Mouse (Mus musculus): Measurements from ENCODE around the gene Slc25a42. TPM values are rescaled to one million over a fixed set of nuclear protein-coding genes. Genes with fewer than 3 reads are reported as not detected.

Gene Slc25a42
- total RNA-seq (2021), result 10 to 100 TPM; 39.3 to 41.8 TPM
- long read RNA-seq, partial matches to known transcripts, result 3 of 8 reads
- long read RNA-seq, other reads (novel, unspliced or antisense), result 1 of 8 reads

GRCm38 (mm10) chr8:70212112-70213055 lies at the start of gene Slc25a42:
Slc25a42 (minus strand) TSS chr8:70212305.
- peak; percentile 99 for DNase-seq (ENCODE audit: low spot score in 2 of 2)

- DNase-seq (ENCODE audit: low spot score in 2 of 2), result no peak
Measured at GRCm38 (mm10) chr8:70259043-70259442, 46.9 kb upstream of the Slc25a42 start.

- DNase-seq (ENCODE audit: low spot score in 2 of 2), result no peak
Measured at GRCm38 (mm10) chr8:70258600-70258999, 46.5 kb upstream of the Slc25a42 start.

- no peak for DNase-seq (ENCODE audit: low spot score in 2 of 2)
Measured at GRCm38 (mm10) chr8:70257456-70257855, 45.4 kb upstream of the Slc25a42 start.

- no peak for DNase-seq (ENCODE audit: low spot score in 2 of 2)
Measured at GRCm38 (mm10) chr8:70254628-70255027, 42.5 kb upstream of the Slc25a42 start.

GRCm38 (mm10) chr8:70247841-70248240 lies 35.7 kb upstream of the Slc25a42 start:
- DNase-seq (ENCODE audit: low spot score in 2 of 2), result no peak

GRCm38 (mm10) chr8:70246622-70247021 lies 34.5 kb upstream of the Slc25a42 start:
- no peak for DNase-seq (ENCODE audit: low spot score in 2 of 2)

- no peak for DNase-seq (ENCODE audit: low spot score in 2 of 2)
Measured at GRCm38 (mm10) chr8:70240642-70241041, 28.5 kb upstream of the Slc25a42 start.

- DNase-seq (ENCODE audit: low spot score in 2 of 2), result no peak
Measured at GRCm38 (mm10) chr8:70237842-70238241, 25.7 kb upstream of the Slc25a42 start.

- DNase-seq (ENCODE audit: low spot score in 2 of 2), result no peak
Measured at GRCm38 (mm10) chr8:70234781-70235128, 22.6 kb upstream of the Slc25a42 start.

- DNase-seq (ENCODE audit: low spot score in 2 of 2), result peak; percentile 94 to 97
Measured at GRCm38 (mm10) chr8:70234080-70234780, 22.1 kb upstream of the Slc25a42 start, which contains the start of the genes Sugp2 and Armc6. Sugp2 (plus strand) TSS chr8:70234226. Armc6 (minus strand) TSS chr8:70234466.

GRCm38 (mm10) chr8:70233606-70234005 lies 21.5 kb upstream of the Slc25a42 start:
- no peak for DNase-seq (ENCODE audit: low spot score in 2 of 2)

GRCm38 (mm10) chr8:70230837-70231236 lies 18.7 kb upstream of the Slc25a42 start:
- no peak for DNase-seq (ENCODE audit: low spot score in 2 of 2)

GRCm38 (mm10) chr8:70227997-70228396 lies 15.9 kb upstream of the Slc25a42 start:
- DNase-seq (ENCODE audit: low spot score in 2 of 2), result no peak

- no peak for DNase-seq (ENCODE audit: low spot score in 2 of 2)
Measured at GRCm38 (mm10) chr8:70223341-70223740, 11.2 kb upstream of the Slc25a42 start.

- no peak for DNase-seq (ENCODE audit: low spot score in 2 of 2)
Measured at GRCm38 (mm10) chr8:70222041-70222440, 9.9 kb upstream of the Slc25a42 start.

- DNase-seq (ENCODE audit: low spot score in 2 of 2), result no peak
Measured at GRCm38 (mm10) chr8:70220911-70221310, 8.8 kb upstream of the Slc25a42 start.

GRCm38 (mm10) chr8:70220236-70220840 lies 8.2 kb upstream of the Slc25a42 start:
- DNase-seq (ENCODE audit: low spot score in 2 of 2), result no peak

- no peak for DNase-seq (ENCODE audit: low spot score in 2 of 2)
Measured at GRCm38 (mm10) chr8:70219107-70219684, 7.1 kb upstream of the Slc25a42 start.

GRCm38 (mm10) chr8:70217441-70217840 lies 5.3 kb upstream of the Slc25a42 start:
- no peak for DNase-seq (ENCODE audit: low spot score in 2 of 2)

- DNase-seq (ENCODE audit: low spot score in 2 of 2), result peak; percentile 72 to 83
Measured at GRCm38 (mm10) chr8:70216566-70216965, 4.5 kb upstream of the Slc25a42 start.
